Mouse (Mus musculus) kidney, adult 2 months (tissue): ENCODE results near the gene Olfm1. TPM values are rescaled to one million over a fixed set of nuclear protein-coding genes. Genes with fewer than 3 reads are reported as not detected.
A peak's percentile ranks its signal among the peaks of the same experiment; 100 is the strongest.

Experiments used
- DNase-seq: peaks from one replicate; pipeline ENCODE4 v3.0.0; 2021
- H3K27ac ChIP-seq: fragments of 200-500 bp; 2 replicates; pipeline ENCODE4 v1.5.1; 2012; ENCODE audit warnings: low read depth, low read length, control low read depth, inconsistent platforms; ENCODE audit not compliant: insufficient read depth
- H3K27me3 ChIP-seq: fragments of 200-500 bp; replicated peaks from 2 replicates; pipeline ENCODE4 v1.6.1; 2012; ENCODE audit warnings: mild to moderate bottlenecking, moderate library complexity, low read length, inconsistent platforms; ENCODE audit not compliant: control insufficient read depth, insufficient read depth
- H3K36me3 ChIP-seq: fragments of 200-500 bp; 2 replicates; pipeline ENCODE4 v1.6.1; 2012; ENCODE audit warnings: mild to moderate bottlenecking, moderate library complexity, low read length, inconsistent platforms; ENCODE audit not compliant: control insufficient read depth, insufficient read depth
- H3K4me1 ChIP-seq: fragments of 200-500 bp; 2 replicates; pipeline ENCODE4 v1.6.1; 2011; ENCODE audit warnings: low read length; ENCODE audit not compliant: control insufficient read depth, insufficient read depth
- H3K4me3 ChIP-seq: fragments of 200-500 bp; 2 replicates; pipeline ENCODE4 v1.5.1; 2011; ENCODE audit warnings: mild to moderate bottlenecking, low read depth, low read length, control low read depth; ENCODE audit not compliant: insufficient read depth
- CTCF ChIP-seq: fragments of 200-500 bp; conservative IDR thresholded peaks from 2 replicates; pipeline ENCODE4 v1.5.1; 2011; ENCODE audit warnings: low read depth, mild to moderate bottlenecking, control low read depth, low read length, moderate library complexity, mixed read lengths; ENCODE audit not compliant: insufficient read depth, insufficient read length
- POLR2A ChIP-seq: fragments of 200-500 bp; IDR thresholded peaks from one replicate; pipeline ENCODE4 v1.6.1; 2011; ENCODE audit warnings: low read depth, low read length, control low read depth
- WGBS: fragments of 180-500 bp; shearing (Covaris S2); methylation state at CpG from one replicate; pipeline ENCODE4 v1.1.7; 2018; 5-methylcytosine and 5-hydroxymethylcytosine counted together
- polyA plus RNA-seq: library from polyadenylated mRNA; depleted of rRNA; stranded (reverse); fragments of >200 nt; gene quantifications from 2 replicates; pipeline ENCODE4 v1.2.3, GENCODE M21; 2012; rRNA removed

Gene Olfm1
- 32.5 and 33.5 TPM in 2 replicates for polyA plus RNA-seq

- WGBS: 2% methylated on average over 73 of the region's 76 CpGs
- peak; percentile 65 for DNase-seq
- H3K27me3 ChIP-seq: no peaks in the 10 kb centered on the region
- TF ChIP-seq CTCF (no peak), POLR2A (no peak)
- no peaks in the 10 kb centered on the region for H3K4me1 ChIP-seq
- H3K27ac ChIP-seq: no peak within 1 kb of the TSS
- peak within 1 kb of the TSS; percentile 56 for H3K4me3 ChIP-seq
- H3K36me3 ChIP-seq: no peaks in the 10 kb centered on the region
These were observed at the start of gene Olfm1 for GRCm38 (mm10) chr2:28192821-28193689. Gene Olfm1 (plus strand): TSS chr2:28192992.

GRCm38 (mm10) chr2:28143417-28144045 is 49.3 kb upstream of the Olfm1 start:
- H3K4me3 ChIP-seq: no peak overlapping the region
- H3K27ac ChIP-seq: no peak overlapping the region
- no peak for TF ChIP-seq CTCF
- TF ChIP-seq POLR2A: no peak
- no peaks in the 10 kb centered on the region for H3K4me1 ChIP-seq
- DNase-seq: no peak
- no peaks in the 10 kb centered on the region for H3K27me3 ChIP-seq
- WGBS: 45% methylated on average over 13 of the region's 13 CpGs
- H3K36me3 ChIP-seq: no peaks in the 10 kb centered on the region

- no peak overlapping the region for H3K4me3 ChIP-seq
- no peaks in the 10 kb centered on the region for H3K27me3 ChIP-seq
- WGBS: 68% methylated on average over 5 of the region's 5 CpGs
- no peak overlapping the region for H3K27ac ChIP-seq
- no peaks in the 10 kb centered on the region for H3K4me1 ChIP-seq
- no peak for TF ChIP-seq POLR2A
- TF ChIP-seq CTCF: no peak
- no peaks in the 10 kb centered on the region for H3K36me3 ChIP-seq
- DNase-seq: no peak
These were observed 47.1 kb upstream of the Olfm1 start for GRCm38 (mm10) chr2:28145702-28146101.

GRCm38 (mm10) chr2:28146152-28146551 is 46.6 kb upstream of the Olfm1 start:
- 82% methylated on average over 4 of the region's 4 CpGs for WGBS

GRCm38 (mm10) chr2:28146685-28147084 is 46.1 kb upstream of the Olfm1 start:
- DNase-seq: no peak
- H3K4me3 ChIP-seq: no peak overlapping the region
- no peak for TF ChIP-seq POLR2A
- 80% methylated on average over 4 of the region's 4 CpGs for WGBS
- H3K27me3 ChIP-seq: no peaks in the 10 kb centered on the region
- no peaks in the 10 kb centered on the region for H3K4me1 ChIP-seq
- H3K36me3 ChIP-seq: no peaks in the 10 kb centered on the region
- no peak overlapping the region for H3K27ac ChIP-seq

More at GRCm38 (mm10) chr2:28146152-28146551, 46.6 kb upstream of the Olfm1 start:
- H3K4me1 ChIP-seq: no peaks in the 10 kb centered on the region
- no peaks in the 10 kb centered on the region for H3K27me3 ChIP-seq
- H3K4me3 ChIP-seq: no peak overlapping the region
- H3K36me3 ChIP-seq: no peaks in the 10 kb centered on the region
- no peak for DNase-seq
- no peak overlapping the region for H3K27ac ChIP-seq
- TF ChIP-seq POLR2A (no peak), CTCF (no peak)

- no peak for DNase-seq
- TF ChIP-seq CTCF: no peak
- no peak for TF ChIP-seq POLR2A
- Histone ChIP-seq H3K4me1 (no peaks in the 10 kb centered on the region), H3K36me3 (no peaks in the 10 kb centered on the region), H3K27me3 (no peaks in the 10 kb centered on the region), H3K4me3 (no peak overlapping the region), H3K27ac (no peak overlapping the region)
- 79% methylated on average over 5 of the region's 5 CpGs for WGBS
These were observed 45.5 kb upstream of the Olfm1 start for GRCm38 (mm10) chr2:28147248-28147794.

GRCm38 (mm10) chr2:28149688-28150087 is 43.1 kb upstream of the Olfm1 start:
- H3K4me3 ChIP-seq: no peak overlapping the region
- DNase-seq: no peak
- H3K27ac ChIP-seq: no peak overlapping the region
- no peaks in the 10 kb centered on the region for H3K27me3 ChIP-seq
- no peaks in the 10 kb centered on the region for H3K4me1 ChIP-seq
- H3K36me3 ChIP-seq: no peaks in the 10 kb centered on the region
- WGBS: 56% methylated on average over 11 of the region's 11 CpGs
- TF ChIP-seq CTCF: no peak
